Mouse (Mus musculus): Measurements from ENCODE around the gene Ccdc92.

DNA sequence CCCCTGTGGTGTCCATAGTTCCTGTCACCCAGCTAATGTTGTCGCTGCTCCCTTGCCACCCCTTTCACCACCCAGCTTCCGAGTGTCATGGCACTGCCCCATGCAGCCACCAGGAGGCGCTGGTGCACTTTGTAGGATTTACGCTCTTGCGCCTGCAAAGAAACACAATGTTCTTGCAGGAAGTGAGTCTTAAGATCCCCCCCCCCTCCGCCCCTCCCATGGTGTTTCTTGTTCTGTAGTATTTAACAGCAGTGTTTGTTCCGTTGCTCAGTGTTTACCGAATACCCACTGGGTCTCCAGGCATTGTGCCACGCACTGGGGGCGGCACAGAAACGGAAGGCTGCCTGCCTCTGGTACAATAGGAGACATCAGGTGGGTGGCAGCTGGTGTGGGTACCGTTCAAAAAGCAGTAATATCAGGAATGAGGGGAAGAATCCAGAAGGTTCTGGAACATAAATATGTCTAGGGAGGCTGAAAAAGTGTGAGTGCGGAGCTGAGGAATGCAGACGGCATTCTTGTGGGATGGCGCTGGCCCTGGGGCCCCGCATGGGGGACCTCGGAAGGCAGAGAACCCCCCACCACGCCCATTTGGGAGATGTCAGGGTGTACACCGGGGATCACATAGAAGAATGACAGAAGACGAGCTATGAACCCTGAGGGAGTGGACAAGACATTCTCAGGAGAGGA is 37.9 kb upstream of the Ccdc92 start:
- TF ChIP-seq CTCF (IDR thresholded peaks at IDR 0.05; ENCODE audit: low read depth) (peak; percentile 99), EP300 (IDR thresholded peaks at IDR 0.05; ENCODE audit: low read depth) (no peak)
